Mouse (Mus musculus): ENCODE measurements around the gene Rhoh.

DNA sequence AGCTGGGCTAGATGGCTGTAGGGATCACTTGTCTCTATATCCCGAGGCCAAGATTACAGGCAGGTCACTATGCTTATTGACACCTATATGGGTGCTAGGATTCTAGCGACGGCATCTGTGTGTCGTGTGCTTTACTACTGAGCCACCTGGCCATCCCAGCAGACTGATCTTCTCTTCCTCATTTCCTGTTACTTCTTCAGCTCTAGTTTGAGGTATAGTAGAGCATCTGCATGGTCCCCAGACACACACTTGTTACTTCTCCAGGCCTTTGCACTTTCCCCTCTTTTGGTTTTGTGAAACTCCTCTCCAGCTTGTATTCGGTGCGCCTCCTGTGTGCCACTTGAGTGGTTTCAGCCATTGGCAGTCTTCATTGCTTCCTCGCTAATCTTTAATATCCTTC, 14.3 kb downstream of the Rhoh start:
- TF ChIP-seq POLR2A (IDR thresholded peaks at IDR 0.05; ENCODE audit: borderline replicate concordance, extremely low read depth, insufficient read depth, insufficient read length, poor library complexity, severe bottlenecking) (no peak), CTCF (IDR thresholded peaks at IDR 0.05; ENCODE audit: borderline replicate concordance, extremely low read depth, insufficient read depth, insufficient read length) (no peak)
